Mouse (Mus musculus) forebrain, postnatal 0 days (tissue): ENCODE data around the gene Heatr5a. TPM values are rescaled to one million over a fixed set of nuclear protein-coding genes. Genes with fewer than 3 reads are reported as not detected.
A peak's percentile ranks its signal among the peaks of the same experiment; 100 is the strongest.

Source experiments
- ATAC-seq: fragments of 200-750 bp; cut with Nextera tagmentation; 2 replicates; pipeline ENCODE4 v1.8.0; 2017; ENCODE audit warnings: mild to moderate bottlenecking, moderate library complexity
- DNase-seq: peaks from one replicate; pipeline ENCODE4 v3.0.0-alpha.2; 2015
- H3K27ac ChIP-seq: fragments of 300-500 bp; sonication (generic); 2 replicates; pipeline ENCODE4 v1.5.1; 2014; ENCODE audit warnings: low read depth, mild to moderate bottlenecking, antibody characterized with exemption, low read length, moderate library complexity, mixed read lengths
- H3K27me3 ChIP-seq: fragments of 300-500 bp; sonication (generic); 2 replicates; pipeline ENCODE4 v1.6.1; 2014; ENCODE audit warnings: mild to moderate bottlenecking, low read length, mixed read lengths; ENCODE audit not compliant: insufficient read depth
- H3K36me3 ChIP-seq: fragments of 300-500 bp; sonication (generic); 2 replicates; pipeline ENCODE4 v1.6.1; 2014; ENCODE audit warnings: mild to moderate bottlenecking, moderate library complexity; ENCODE audit not compliant: insufficient read depth
- H3K4me1 ChIP-seq: fragments of 300-500 bp; sonication (generic); 2 replicates; pipeline ENCODE4 v1.6.1; 2014; ENCODE audit warnings: antibody characterized with exemption; ENCODE audit not compliant: insufficient read depth
- H3K4me2 ChIP-seq: fragments of 300-500 bp; sonication (generic); 2 replicates; pipeline ENCODE4 v1.6.1; 2014; ENCODE audit warnings: low read depth, mild to moderate bottlenecking, moderate library complexity
- H3K4me3 ChIP-seq: fragments of 300-500 bp; sonication (generic); 2 replicates; pipeline ENCODE4 v1.5.1; 2014; ENCODE audit warnings: low read depth, low read length, mixed read lengths
- H3K9ac ChIP-seq: fragments of 300-500 bp; sonication (generic); 2 replicates; pipeline ENCODE4 v1.6.1; 2014; ENCODE audit warnings: mild to moderate bottlenecking
- H3K9me3 ChIP-seq: fragments of 300-500 bp; sonication (generic); 2 replicates; pipeline ENCODE4 v1.6.1; 2016; ENCODE audit warnings: low read length
- CTCF ChIP-seq: sonication (generic); IDR thresholded peaks from 2 replicates; pipeline ENCODE4 v1.5.1; 2016; ENCODE audit warnings: antibody characterized with exemption, control low read depth, low read depth
- WGBS: fragments of 180-500 bp; shearing (Covaris S2); extraction: QIAGEN DNeasy Blood & Tissue Kit; methylation state at CpG from one replicate; pipeline ENCODE4 v1.1.7; 2014; 5-methylcytosine and 5-hydroxymethylcytosine counted together
- polyA plus RNA-seq: library from polyadenylated mRNA; unstranded; fragments of >200 nt; fragmentation: Nextera tagmentation; extraction: Ambion mirVana; gene quantifications from 2 replicates; pipeline ENCODE4 v1.2.1, GENCODE M21; 2015
- total RNA-seq: library from RNA; depleted of rRNA; stranded (reverse); fragments of >200 nt; gene quantifications from 2 replicates; pipeline ENCODE4 v1.2.3, GENCODE M21; 2014

Gene Heatr5a
- total and polyA plus RNA-seq, 2 experiments from 2014 or later = 2.0 to 15.0 TPM

- no peak for TF ChIP-seq CTCF
- WGBS = 25% methylated on average over 9 of the region's 9 CpGs
- no peak overlapping the region for H3K4me3 ChIP-seq
- H3K4me1 ChIP-seq = no peaks in the 10 kb centered on the region
- H3K9me3 ChIP-seq = no peaks in the 10 kb centered on the region
- 0 out of 2 replicates have a peak, but pooled peaks have one; percentile 32 for ATAC-seq
- peaks cover 26% of the 10 kb centered on the region for H3K36me3 ChIP-seq
- H3K27ac ChIP-seq = no peak overlapping the region
- DNase-seq = no peak
- no peaks in the 10 kb centered on the region for H3K27me3 ChIP-seq
- H3K4me2 ChIP-seq = no peak overlapping the region
- no peak overlapping the region for H3K9ac ChIP-seq
These were observed 25.8 kb downstream of the Heatr5a start for GRCm38 (mm10) chr12:51945331-51945730.

GRCm38 (mm10) chr12:51939848-51940247 lies 31.3 kb downstream of the Heatr5a start:
- H3K4me1 ChIP-seq = no peaks in the 10 kb centered on the region
- H3K9me3 ChIP-seq = no peaks in the 10 kb centered on the region
- 82% methylated on average over 4 of the region's 4 CpGs for WGBS
- no peak overlapping the region for H3K4me2 ChIP-seq
- ATAC-seq = no peak
- H3K27me3 ChIP-seq = no peaks in the 10 kb centered on the region
- no peak for TF ChIP-seq CTCF
- H3K4me3 ChIP-seq = no peak overlapping the region
- H3K9ac ChIP-seq = no peak overlapping the region
- H3K36me3 ChIP-seq = peaks cover 4% of the 10 kb centered on the region; the same call in 1 of the 2 replicates
- DNase-seq = no peak
- no peak overlapping the region for H3K27ac ChIP-seq

- no peak for TF ChIP-seq CTCF
- DNase-seq = no peak
- no peak for ATAC-seq
- H3K4me2 ChIP-seq = no peak overlapping the region
- H3K27ac ChIP-seq = no peak overlapping the region
- no peaks in the 10 kb centered on the region for H3K36me3 ChIP-seq
- H3K27me3 ChIP-seq = no peaks in the 10 kb centered on the region
- no peak overlapping the region for H3K9ac ChIP-seq
- no peaks in the 10 kb centered on the region for H3K9me3 ChIP-seq
- no peaks in the 10 kb centered on the region for H3K4me1 ChIP-seq
- WGBS = 87% methylated on average over 6 of the region's 6 CpGs
- no peak overlapping the region for H3K4me3 ChIP-seq
These were observed 33.2 kb downstream of the Heatr5a start for GRCm38 (mm10) chr12:51937938-51938337.

- no peak for ATAC-seq
- Histone ChIP-seq H3K9ac (no peak overlapping the region), H3K4me1 (no peaks in the 10 kb centered on the region), H3K27me3 (no peaks in the 10 kb centered on the region), H3K4me2 (no peak overlapping the region), H3K36me3 (peaks cover 8% of the 10 kb centered on the region; the same call in 1 of the 2 replicates), H3K4me3 (no peak overlapping the region), H3K9me3 (no peaks in the 10 kb centered on the region), H3K27ac (no peak overlapping the region)
- TF ChIP-seq CTCF = no peak
- no peak for DNase-seq
- 98% methylated on average over 2 of the region's 2 CpGs for WGBS
These were observed 41.5 kb downstream of the Heatr5a start for GRCm38 (mm10) chr12:51929630-51930029.

- H3K4me3 ChIP-seq = no peak overlapping the region
- DNase-seq (no peak), ATAC-seq (no peak)
- peaks cover 25% of the 10 kb centered on the region for H3K36me3 ChIP-seq
- 80% methylated on average over 2 of the region's 2 CpGs for WGBS
- no peak overlapping the region for H3K27ac ChIP-seq
- no peaks in the 10 kb centered on the region for H3K9me3 ChIP-seq
- H3K4me1 ChIP-seq = no peaks in the 10 kb centered on the region
- H3K27me3 ChIP-seq = no peaks in the 10 kb centered on the region
- no peak overlapping the region for H3K4me2 ChIP-seq
- no peak overlapping the region for H3K9ac ChIP-seq
- no peak for TF ChIP-seq CTCF
These were observed 53.9 kb downstream of the Heatr5a start for GRCm38 (mm10) chr12:51917191-51917590.

- Histone ChIP-seq H3K4me3 (no peak overlapping the region), H3K4me1 (no peaks in the 10 kb centered on the region), H3K4me2 (no peak overlapping the region), H3K9me3 (no peaks in the 10 kb centered on the region), H3K9ac (no peak overlapping the region), H3K27ac (no peak overlapping the region), H3K36me3 (peaks cover 19% of the 10 kb centered on the region), H3K27me3 (no peaks in the 10 kb centered on the region)
- ATAC-seq = no peak
- TF ChIP-seq CTCF = no peak
- 93% methylated on average over 12 of the region's 12 CpGs for WGBS
- DNase-seq = no peak
These were observed 56.0 kb downstream of the Heatr5a start for GRCm38 (mm10) chr12:51914903-51915670.

GRCm38 (mm10) chr12:51909202-51909601 lies 61.9 kb downstream of the Heatr5a start:
- H3K27ac ChIP-seq = no peak overlapping the region
- WGBS = 92% methylated on average over 5 of the region's 5 CpGs
- H3K4me1 ChIP-seq = no peaks in the 10 kb centered on the region
- H3K9me3 ChIP-seq = no peaks in the 10 kb centered on the region
- ATAC-seq = no peak
- no peak for DNase-seq
- H3K4me2 ChIP-seq = no peak overlapping the region
- TF ChIP-seq CTCF = no peak
- no peak overlapping the region for H3K9ac ChIP-seq
- no peak overlapping the region for H3K4me3 ChIP-seq
- H3K36me3 ChIP-seq = peaks cover 1% of the 10 kb centered on the region; the same call in 1 of the 2 replicates
- H3K27me3 ChIP-seq = no peaks in the 10 kb centered on the region
